Mouse (Mus musculus) 3T3-L1 (cell line): ENCODE results near the gene Rbm38.

Experiments
- DNase-seq: peaks from one replicate; pipeline ENCODE4 v3.0.0-alpha.2; 2015; ENCODE audit warnings: low read depth, low spot score

Gene Rbm38

GRCm38 (mm10) chr2:173058263-173058662 is 38.0 kb downstream of the Rbm38 start:
- no peak for DNase-seq

GRCm38 (mm10) chr2:173060450-173060849 is 40.2 kb downstream of the Rbm38 start:
- no peak for DNase-seq

- DNase-seq = no peak
Observed at GRCm38 (mm10) chr2:173061443-173062351, 41.4 kb downstream of the Rbm38 start.

- DNase-seq = no peak
Observed at GRCm38 (mm10) chr2:173063219-173063618, 42.9 kb downstream of the Rbm38 start.

GRCm38 (mm10) chr2:173064864-173065263 is 44.6 kb downstream of the Rbm38 start:
- no peak for DNase-seq

GRCm38 (mm10) chr2:173072948-173073347 is 52.6 kb downstream of the Rbm38 start:
- no peak for DNase-seq

GRCm38 (mm10) chr2:173073666-173074065 is 53.4 kb downstream of the Rbm38 start:
- no peak for DNase-seq

GRCm38 (mm10) chr2:173076921-173077320 is 56.6 kb downstream of the Rbm38 start:
- no peak for DNase-seq

- DNase-seq = no peak
Observed at GRCm38 (mm10) chr2:173079766-173080549, 59.7 kb downstream of the Rbm38 start.

- peak; percentile 80 for DNase-seq
Observed at GRCm38 (mm10) chr2:173080785-173081241, 60.5 kb downstream of the Rbm38 start.

GRCm38 (mm10) chr2:173082706-173083105 is 62.4 kb downstream of the Rbm38 start:
- DNase-seq = no peak

- no peak for DNase-seq
Observed at GRCm38 (mm10) chr2:173083106-173083505, 62.8 kb downstream of the Rbm38 start.

- peak; percentile 60 for DNase-seq
Observed at GRCm38 (mm10) chr2:173083712-173084475, 63.6 kb downstream of the Rbm38 start.
